Comparison of ENCODE assay signal across 8 mouse cellular contexts in the genomic region with DNA sequence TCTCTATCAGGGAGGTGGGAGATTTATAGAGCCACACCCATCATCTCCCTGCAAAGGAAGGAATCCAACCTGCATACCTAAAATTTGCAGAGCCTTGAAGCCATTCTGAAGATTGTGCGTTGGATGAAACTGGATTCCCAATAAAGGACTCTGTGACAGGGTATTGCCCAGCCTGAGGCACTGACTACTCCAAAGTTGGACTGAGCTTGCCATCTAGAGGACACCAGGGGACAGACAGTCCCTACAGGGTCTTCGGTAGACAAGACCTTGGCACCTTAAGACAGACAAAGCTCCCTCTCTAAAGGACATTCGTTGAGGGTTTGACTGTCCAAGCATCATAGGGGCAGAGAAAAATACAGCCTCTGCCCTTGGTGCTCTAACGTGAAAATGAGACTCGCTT.
DNase-seq lines count a peak whose midpoint lies in the region; ATAC-seq and TF ChIP-seq lines count a peak whose summit lies in the region.

No protein-coding gene starts in this region.

- no peak for TF ChIP-seq POLR2A in embryonic fibroblast, embryonic 13.5 days (IDR thresholded peaks at IDR 0.05; ENCODE audit: low read depth, low read length)

- H3K4me1 ChIP-seq in embryonic fibroblast, embryonic 13.5 days (ENCODE audit: control insufficient read depth, insufficient read depth, low read length) = peaks cover 3% of the 10 kb centered on the region; the same call in 1 of the 2 replicates
- H3K4me1 ChIP-seq in hindbrain, embryonic 13.5 days (replicated peaks) = no peaks in the 10 kb centered on the region
- no peaks in the 10 kb centered on the region for H3K4me1 ChIP-seq in midbrain, embryonic 14.5 days (ENCODE audit: control insufficient read depth, insufficient read depth, low read length)

- intact Hi-C loops in left cerebral cortex, postnatal 4 days (cut with DNase I) = no loop called here

- peak; percentile 71; the same call in 1 of the 2 replicates for ATAC-seq in hindbrain, embryonic 13.5 days (ENCODE audit: low FRiP score)
- peak; percentile 69; the same call in 1 of the 2 replicates for ATAC-seq in midbrain, embryonic 14.5 days (ENCODE audit: low FRiP score, low TSS enrichment)

- peak overlapping the region; percentile 29; the same call in 1 of the 2 replicates for H3K27ac ChIP-seq in embryonic fibroblast, embryonic 13.5 days (ENCODE audit: insufficient read depth, low read length)
- no peak overlapping the region for H3K27ac ChIP-seq in hindbrain, embryonic 13.5 days
- H3K27ac ChIP-seq in midbrain, embryonic 14.5 days (replicated peaks; ENCODE audit: low read depth, low read length) = no peak overlapping the region

- H3K36me3 ChIP-seq in hindbrain, embryonic 13.5 days = no peaks in the 10 kb centered on the region
- H3K36me3 ChIP-seq in midbrain, embryonic 14.5 days (ENCODE audit: control insufficient read depth, insufficient read depth, low read length) = no peaks in the 10 kb centered on the region

- H3K9me3 ChIP-seq in hindbrain, embryonic 13.5 days = no peaks in the 10 kb centered on the region
- H3K9me3 ChIP-seq in midbrain, embryonic 14.5 days (ENCODE audit: control insufficient read depth, low read length) = no peaks in the 10 kb centered on the region

- TF ChIP-seq CTCF in embryonic fibroblast, embryonic 13.5 days (IDR thresholded peaks at IDR 0.05; ENCODE audit: borderline replicate concordance, insufficient read depth, low read length) = peak; percentile 57; the same call in 1 of the 2 replicates

- no peak overlapping the region for H3K9ac ChIP-seq in hindbrain, embryonic 13.5 days
- H3K9ac ChIP-seq in midbrain, embryonic 14.5 days (replicated peaks; ENCODE audit: low read length) = no peak overlapping the region

- DNase-seq in layer of hippocampus, adult 11-12 months (ENCODE audit: low spot score) = peak; percentile 52
- DNase-seq in layer of hippocampus, adult 9-10 months (ENCODE audit: low spot score) = no peak
- DNase-seq in R1 (ENCODE audit: low read depth, low spot score) = peak; percentile 6
- peak; percentile 58 for DNase-seq in left cerebral cortex, postnatal 4 days
- peak; percentile 80 for DNase-seq in midbrain, embryonic 14.5 days
- DNase-seq in testis, postnatal 10 days (ENCODE audit: low spot score) = peak; percentile 44

- no peak overlapping the region for H3K4me2 ChIP-seq in hindbrain, embryonic 13.5 days
- H3K4me2 ChIP-seq in midbrain, embryonic 14.5 days (ENCODE audit: low read length) = no peak overlapping the region

- WGBS in hindbrain, embryonic 13.5 days = 58% methylated on average over 5 of the region's 5 CpGs
- 51% methylated on average over 5 of the region's 5 CpGs for WGBS in midbrain, embryonic 14.5 days

- H3K4me3 ChIP-seq in embryonic fibroblast, embryonic 13.5 days (ENCODE audit: insufficient read depth, low read length) = no peak overlapping the region
- H3K4me3 ChIP-seq in hindbrain, embryonic 13.5 days = no peak overlapping the region
- H3K4me3 ChIP-seq in midbrain, embryonic 14.5 days (replicated peaks; ENCODE audit: low read depth, low read length) = no peak overlapping the region

- H3K27me3 ChIP-seq in hindbrain, embryonic 13.5 days = no peaks in the 10 kb centered on the region
- H3K27me3 ChIP-seq in midbrain, embryonic 14.5 days (ENCODE audit: control insufficient read depth, insufficient read depth, low read length) = no peaks in the 10 kb centered on the region
